Comparison of ENCODE assay signal across 18 mouse cellular contexts in the genomic region with DNA sequence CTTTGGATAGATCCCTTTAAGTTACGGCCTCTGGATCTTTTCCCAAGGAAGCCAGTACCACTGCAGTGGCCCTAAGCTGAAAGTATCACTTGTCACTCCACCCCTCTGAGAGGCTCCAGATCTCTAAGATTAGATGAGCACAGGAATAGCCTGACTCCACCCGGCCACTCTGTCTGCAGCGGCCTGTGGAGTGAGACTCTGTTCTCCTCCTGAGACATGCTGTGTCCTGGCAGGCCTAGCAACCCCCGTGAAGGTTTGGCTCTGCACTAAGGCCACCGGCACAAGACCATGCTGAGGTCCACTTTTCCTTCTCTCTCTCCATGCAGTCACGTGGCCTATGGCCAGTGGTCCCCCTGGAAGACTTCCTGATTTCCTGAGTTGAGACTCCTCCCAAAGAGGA.
DNase-seq lines count a peak whose midpoint lies in the region; ATAC-seq lines count a peak whose summit lies in the region.
"Had no signal": no experiment of that assay in that cellular context is flagged by ENCODE, and none has a peak within 500 bp of the region (broad histone marks: within the 10 kb centered on the region; RNA-seq: fewer than 3 reads in every experiment).

No protein-coding gene starts in this region.

- peaks cover 19% of the 10 kb centered on the region for H3K4me1 ChIP-seq in hindbrain, embryonic 10.5 days (replicated peaks)
- peaks cover 9% of the 10 kb centered on the region for H3K4me1 ChIP-seq in hindbrain, embryonic 13.5 days (replicated peaks)
- peaks cover 9% of the 10 kb centered on the region for H3K4me1 ChIP-seq in heart, embryonic 12.5 days (replicated peaks)
- H3K4me1 ChIP-seq: embryonic facial prominence, embryonic 13.5 days; liver, embryonic 13.5 days had no signal

- H3K4me3 ChIP-seq in hindbrain, embryonic 10.5 days: no peak overlapping the region
- H3K4me3 ChIP-seq in hindbrain, embryonic 13.5 days: no peak overlapping the region
- H3K4me3 ChIP-seq in heart, embryonic 12.5 days: no peak overlapping the region
- H3K4me3 ChIP-seq: embryonic facial prominence, embryonic 13.5 days; liver, embryonic 13.5 days; midbrain, embryonic 12.5 days had no signal

- H3K9me3 ChIP-seq in hindbrain, embryonic 10.5 days: no peaks in the 10 kb centered on the region
- H3K9me3 ChIP-seq in hindbrain, embryonic 13.5 days: no peaks in the 10 kb centered on the region
- H3K9me3 ChIP-seq in heart, embryonic 12.5 days (replicated peaks): no peaks in the 10 kb centered on the region
- H3K9me3 ChIP-seq: embryonic facial prominence, embryonic 13.5 days; liver, embryonic 13.5 days; midbrain, embryonic 12.5 days had no signal

- H3K9ac ChIP-seq in hindbrain, embryonic 13.5 days: no peak overlapping the region
- H3K9ac ChIP-seq in heart, embryonic 12.5 days: no peak overlapping the region
- H3K9ac ChIP-seq: embryonic facial prominence, embryonic 13.5 days; liver, embryonic 13.5 days; midbrain, embryonic 12.5 days had no signal

- H3K4me2 ChIP-seq in hindbrain, embryonic 13.5 days: no peak overlapping the region
- H3K4me2 ChIP-seq in heart, embryonic 12.5 days: no peak overlapping the region
- H3K4me2 ChIP-seq: embryonic facial prominence, embryonic 13.5 days; liver, embryonic 13.5 days; midbrain, embryonic 12.5 days had no signal

- 0 out of 2 replicates have a peak overlapping the region, but pooled peaks have one; percentile 62 for H3K27ac ChIP-seq in hindbrain, embryonic 10.5 days
- H3K27ac ChIP-seq in hindbrain, embryonic 13.5 days: no peak overlapping the region
- H3K27ac ChIP-seq in heart, embryonic 12.5 days (ENCODE audit: poor library complexity, severe bottlenecking): no peak overlapping the region
- H3K27ac ChIP-seq: embryonic facial prominence, embryonic 13.5 days; liver, embryonic 13.5 days; macrophage; midbrain, embryonic 12.5 days had no signal

- WGBS in hindbrain, embryonic 10.5 days: 69% methylated on average over 6 of the region's 6 CpGs
- WGBS in hindbrain, embryonic 13.5 days: 74% methylated on average over 6 of the region's 6 CpGs
- WGBS in heart, embryonic 12.5 days: 30% methylated on average over 6 of the region's 6 CpGs

- H3K27me3 ChIP-seq in hindbrain, embryonic 10.5 days (ENCODE audit: insufficient read depth, poor library complexity, severe bottlenecking): no peaks in the 10 kb centered on the region
- no peaks in the 10 kb centered on the region for H3K27me3 ChIP-seq in hindbrain, embryonic 13.5 days
- no peaks in the 10 kb centered on the region for H3K27me3 ChIP-seq in heart, embryonic 12.5 days (replicated peaks)
- H3K27me3 ChIP-seq: embryonic facial prominence, embryonic 13.5 days; liver, embryonic 13.5 days; midbrain, embryonic 12.5 days; Patski had no signal

- 0 out of 2 replicates have a peak, but pooled peaks cover 4% of the 10 kb centered on the region for H3K36me3 ChIP-seq in hindbrain, embryonic 10.5 days
- H3K36me3 ChIP-seq in hindbrain, embryonic 13.5 days: no peaks in the 10 kb centered on the region
- H3K36me3 ChIP-seq in heart, embryonic 12.5 days: no peaks in the 10 kb centered on the region
- H3K36me3 ChIP-seq: embryonic facial prominence, embryonic 13.5 days; liver, embryonic 13.5 days; midbrain, embryonic 12.5 days had no signal

- no peak for ATAC-seq in hindbrain, embryonic 13.5 days (ENCODE audit: low FRiP score)
- no peak for ATAC-seq in heart, embryonic 12.5 days (ENCODE audit: insufficient number of reproducible peaks, low FRiP score)
- ATAC-seq: Patski had no signal

- DNase-seq in hindbrain, embryonic 10.5 days (ENCODE audit: low spot score): peak; percentile 2
- peak; percentile 26 for DNase-seq in lung, postnatal 36 days
- DNase-seq in lung, postnatal 25 days (ENCODE audit: low spot score): no peak
- DNase-seq in gastrocnemius, adult 18-20 months (ENCODE audit: low spot score): peak; percentile 45
- no peak for DNase-seq in thymus, postnatal 10 days (ENCODE audit: low spot score in 2 of 2)
- no peak for DNase-seq in urinary bladder, postnatal 10 days (ENCODE audit: low spot score)
- DNase-seq: B cell, adult 2 months; heart, postnatal 36 days; kidney, adult 11 months; kidney, postnatal 25 days; liver, embryonic 13.5 days; thymus, postnatal 25 days had no signal

Comparison
In these comparisons a context has a peak if more than half of its experiments do, and no peak if none do; other contexts are left out.
1. DNase-seq: peak in hindbrain, embryonic 10.5 days (single experiment), lung, postnatal 36 days (single experiment) and gastrocnemius, adult 18-20 months (single experiment); none in lung, postnatal 25 days (single experiment), thymus, postnatal 10 days (0 of 2) and urinary bladder, postnatal 10 days (single experiment).